Mouse (Mus musculus): ENCODE measurements around the gene Gpr132. TPM values are rescaled to one million over a fixed set of nuclear protein-coding genes. Genes with fewer than 3 reads are reported as not detected.

Gene Gpr132
- polyA plus RNA-seq, 1 experiment, result 15.8 TPM

- no peaks in the 10 kb centered on the region for H3K4me1 ChIP-seq (ENCODE audit: control insufficient read depth, insufficient read depth, low read length)
Observed at GRCm38 (mm10) chr12:112908991-112909390, 41.0 kb upstream of the Gpr132 start.

GRCm38 (mm10) chr12:112905001-112905400 is 37.0 kb upstream of the Gpr132 start:
- no peaks in the 10 kb centered on the region for H3K4me1 ChIP-seq (ENCODE audit: control insufficient read depth, insufficient read depth, low read length)
- H3K27ac ChIP-seq (ENCODE audit: control insufficient read depth, insufficient read depth, low read depth, low read length, poor library complexity), result no peak overlapping the region
- 78% methylated on average over 5 of the region's 5 CpGs for WGBS
- TF ChIP-seq POLR2A (IDR thresholded peaks at IDR 0.05; ENCODE audit: borderline replicate concordance, control insufficient read depth, low read depth, low read length), result no peak
- no peak for TF ChIP-seq CTCF (IDR thresholded peaks at IDR 0.05; ENCODE audit: control insufficient read depth, insufficient read depth, low read length)
- no peak overlapping the region for H3K4me3 ChIP-seq (replicated peaks; ENCODE audit: control insufficient read depth, low read depth, low read length)

More at GRCm38 (mm10) chr12:112908991-112909390, 41.0 kb upstream of the Gpr132 start:
- no peak overlapping the region for H3K4me3 ChIP-seq (replicated peaks; ENCODE audit: control insufficient read depth, low read depth, low read length)
- no peak overlapping the region for H3K27ac ChIP-seq (ENCODE audit: control insufficient read depth, insufficient read depth, low read depth, low read length, poor library complexity)
- TF ChIP-seq POLR2A (IDR thresholded peaks at IDR 0.05; ENCODE audit: borderline replicate concordance, control insufficient read depth, low read depth, low read length) (no peak), CTCF (IDR thresholded peaks at IDR 0.05; ENCODE audit: control insufficient read depth, insufficient read depth, low read length) (no peak)
- whole genome bisulfite sequencing, result 90% methylated on average over 22 of the region's 22 CpGs

- Histone ChIP-seq H3K27ac (ENCODE audit: control insufficient read depth, insufficient read depth, low read depth, low read length, poor library complexity) (no peak overlapping the region; the same call in 1 of the 2 replicates), H3K4me3 (replicated peaks; ENCODE audit: control insufficient read depth, low read depth, low read length) (no peak overlapping the region), H3K4me1 (ENCODE audit: control insufficient read depth, insufficient read depth, low read length) (no peaks in the 10 kb centered on the region)
- 82% methylated on average over 8 of the region's 8 CpGs for WGBS
- TF ChIP-seq POLR2A (IDR thresholded peaks at IDR 0.05; ENCODE audit: borderline replicate concordance, control insufficient read depth, low read depth, low read length), result no peak
- no peak for TF ChIP-seq CTCF (IDR thresholded peaks at IDR 0.05; ENCODE audit: control insufficient read depth, insufficient read depth, low read length)
Observed at GRCm38 (mm10) chr12:112903941-112904340, 35.9 kb upstream of the Gpr132 start.

GRCm38 (mm10) chr12:112900641-112901040 is 32.6 kb upstream of the Gpr132 start:
- TF ChIP-seq CTCF (IDR thresholded peaks at IDR 0.05; ENCODE audit: control insufficient read depth, insufficient read depth, low read length) (no peak), POLR2A (IDR thresholded peaks at IDR 0.05; ENCODE audit: borderline replicate concordance, control insufficient read depth, low read depth, low read length) (no peak)
- no peak overlapping the region for H3K4me3 ChIP-seq (replicated peaks; ENCODE audit: control insufficient read depth, low read depth, low read length)
- 84% methylated on average over 9 of the region's 9 CpGs for WGBS

GRCm38 (mm10) chr12:112898960-112899359 is 30.9 kb upstream of the Gpr132 start:
- WGBS, result 52% methylated on average over 4 of the region's 4 CpGs
- peaks cover 5% of the 10 kb centered on the region for H3K4me1 ChIP-seq (ENCODE audit: control insufficient read depth, insufficient read depth, low read length)
- no peak overlapping the region for H3K4me3 ChIP-seq (replicated peaks; ENCODE audit: control insufficient read depth, low read depth, low read length)
- TF ChIP-seq CTCF (IDR thresholded peaks at IDR 0.05; ENCODE audit: control insufficient read depth, insufficient read depth, low read length) (no peak), POLR2A (IDR thresholded peaks at IDR 0.05; ENCODE audit: borderline replicate concordance, control insufficient read depth, low read depth, low read length) (no peak)
- H3K27ac ChIP-seq (ENCODE audit: control insufficient read depth, insufficient read depth, low read depth, low read length, poor library complexity), result no peak overlapping the region

More at GRCm38 (mm10) chr12:112900641-112901040, 32.6 kb upstream of the Gpr132 start:
- peaks cover under 1% of the 10 kb centered on the region for H3K4me1 ChIP-seq (ENCODE audit: control insufficient read depth, insufficient read depth, low read length)
- H3K27ac ChIP-seq (ENCODE audit: control insufficient read depth, insufficient read depth, low read depth, low read length, poor library complexity), result no peak overlapping the region

GRCm38 (mm10) chr12:112898351-112898750 is 30.3 kb upstream of the Gpr132 start:
- no peak for TF ChIP-seq POLR2A (IDR thresholded peaks at IDR 0.05; ENCODE audit: borderline replicate concordance, control insufficient read depth, low read depth, low read length)
- TF ChIP-seq CTCF (IDR thresholded peaks at IDR 0.05; ENCODE audit: control insufficient read depth, insufficient read depth, low read length), result no peak
- Histone ChIP-seq H3K4me1 (ENCODE audit: control insufficient read depth, insufficient read depth, low read length) (peaks cover 5% of the 10 kb centered on the region), H3K27ac (ENCODE audit: control insufficient read depth, insufficient read depth, low read depth, low read length, poor library complexity) (no peak overlapping the region), H3K4me3 (replicated peaks; ENCODE audit: control insufficient read depth, low read depth, low read length) (no peak overlapping the region)
- WGBS, result 83% methylated on average over 12 of the region's 12 CpGs

- no peak overlapping the region for H3K27ac ChIP-seq (ENCODE audit: control insufficient read depth, insufficient read depth, low read depth, low read length, poor library complexity)
- 9% methylated on average over 16 of the region's 16 CpGs for WGBS
- no peak overlapping the region for H3K4me3 ChIP-seq (replicated peaks; ENCODE audit: control insufficient read depth, low read depth, low read length)
- TF ChIP-seq POLR2A (IDR thresholded peaks at IDR 0.05; ENCODE audit: borderline replicate concordance, control insufficient read depth, low read depth, low read length), result no peak
- TF ChIP-seq CTCF (IDR thresholded peaks at IDR 0.05; ENCODE audit: control insufficient read depth, insufficient read depth, low read length), result no peak
- H3K4me1 ChIP-seq (ENCODE audit: control insufficient read depth, insufficient read depth, low read length), result peaks cover 5% of the 10 kb centered on the region
Observed at GRCm38 (mm10) chr12:112897522-112898212, 29.6 kb upstream of the Gpr132 start.

GRCm38 (mm10) chr12:112894969-112895368 is 26.9 kb upstream of the Gpr132 start:
- peaks cover 5% of the 10 kb centered on the region for H3K4me1 ChIP-seq (ENCODE audit: control insufficient read depth, insufficient read depth, low read length)
- no peak overlapping the region for H3K4me3 ChIP-seq (replicated peaks; ENCODE audit: control insufficient read depth, low read depth, low read length)
- H3K27ac ChIP-seq (ENCODE audit: control insufficient read depth, insufficient read depth, low read depth, low read length, poor library complexity), result no peak overlapping the region
- no peak for TF ChIP-seq POLR2A (IDR thresholded peaks at IDR 0.05; ENCODE audit: borderline replicate concordance, control insufficient read depth, low read depth, low read length)
- no peak for TF ChIP-seq CTCF (IDR thresholded peaks at IDR 0.05; ENCODE audit: control insufficient read depth, insufficient read depth, low read length)
- 10% methylated on average over 4 of the region's 4 CpGs for WGBS

Data from bone marrow, adult 2 months (tissue).